Mouse (Mus musculus): ENCODE data around the gene Slc5a11.

DNA sequence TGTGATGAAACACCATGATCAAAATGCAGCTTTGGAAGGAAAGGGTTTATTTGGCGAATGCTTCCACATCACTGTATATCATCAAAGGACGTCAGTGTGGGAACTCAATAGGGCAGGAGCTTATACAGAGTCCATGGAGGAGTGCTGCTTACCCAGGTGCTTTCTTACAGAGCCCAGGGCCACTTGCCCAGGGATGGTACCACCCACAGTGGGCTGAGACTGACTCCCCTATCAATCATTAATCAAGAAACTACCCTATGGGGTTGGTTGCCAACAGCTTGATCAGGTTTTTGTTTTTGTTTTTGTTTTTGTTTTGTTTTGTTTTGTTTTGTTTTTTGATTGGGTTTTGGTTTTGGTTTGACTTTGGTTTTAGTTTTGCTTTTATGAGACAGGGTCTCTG lies 47.1 kb upstream of the Slc5a11 start:
- TF ChIP-seq CTCF (IDR thresholded peaks at IDR 0.05), result no peak
- TF ChIP-seq EP300 (IDR thresholded peaks at IDR 0.05), result no peak
